Mouse (Mus musculus) kidney, adult 2 months (tissue): ENCODE data around the gene Aebp2. TPM values are rescaled to one million over a fixed set of nuclear protein-coding genes. Genes with fewer than 3 reads are reported as not detected.
"Not testable (repeated sequence)": the region's sequence is repeated elsewhere in the genome, so short reads cannot be mapped to it uniquely, and the experiment has no call there.

ENCODE experiments used
- DNase-seq: peaks from one replicate; pipeline ENCODE4 v3.0.0; 2021
- H3K27ac ChIP-seq: fragments of 200-500 bp; 2 replicates; pipeline ENCODE4 v1.5.1; 2012; ENCODE audit warnings: low read depth, low read length, control low read depth, inconsistent platforms; ENCODE audit not compliant: insufficient read depth
- H3K27me3 ChIP-seq: fragments of 200-500 bp; replicated peaks from 2 replicates; pipeline ENCODE4 v1.6.1; 2012; ENCODE audit warnings: mild to moderate bottlenecking, moderate library complexity, low read length, inconsistent platforms; ENCODE audit not compliant: control insufficient read depth, insufficient read depth
- H3K36me3 ChIP-seq: fragments of 200-500 bp; 2 replicates; pipeline ENCODE4 v1.6.1; 2012; ENCODE audit warnings: mild to moderate bottlenecking, moderate library complexity, low read length, inconsistent platforms; ENCODE audit not compliant: control insufficient read depth, insufficient read depth
- H3K4me1 ChIP-seq: fragments of 200-500 bp; 2 replicates; pipeline ENCODE4 v1.6.1; 2011; ENCODE audit warnings: low read length; ENCODE audit not compliant: control insufficient read depth, insufficient read depth
- H3K4me3 ChIP-seq: fragments of 200-500 bp; 2 replicates; pipeline ENCODE4 v1.5.1; 2011; ENCODE audit warnings: mild to moderate bottlenecking, low read depth, low read length, control low read depth; ENCODE audit not compliant: insufficient read depth
- CTCF ChIP-seq: fragments of 200-500 bp; conservative IDR thresholded peaks from 2 replicates; pipeline ENCODE4 v1.5.1; 2011; ENCODE audit warnings: low read depth, mild to moderate bottlenecking, control low read depth, low read length, moderate library complexity, mixed read lengths; ENCODE audit not compliant: insufficient read depth, insufficient read length
- POLR2A ChIP-seq: fragments of 200-500 bp; IDR thresholded peaks from one replicate; pipeline ENCODE4 v1.6.1; 2011; ENCODE audit warnings: low read depth, low read length, control low read depth
- WGBS: fragments of 180-500 bp; shearing (Covaris S2); methylation state at CpG from one replicate; pipeline ENCODE4 v1.1.7; 2018; 5-methylcytosine and 5-hydroxymethylcytosine counted together
- polyA plus RNA-seq: library from polyadenylated mRNA; depleted of rRNA; stranded (reverse); fragments of >200 nt; gene quantifications from 2 replicates; pipeline ENCODE4 v1.2.3, GENCODE M21; 2012; rRNA removed

Gene Aebp2
- polyA plus RNA-seq: 23.4 and 23.9 TPM in 2 replicates

DNA sequence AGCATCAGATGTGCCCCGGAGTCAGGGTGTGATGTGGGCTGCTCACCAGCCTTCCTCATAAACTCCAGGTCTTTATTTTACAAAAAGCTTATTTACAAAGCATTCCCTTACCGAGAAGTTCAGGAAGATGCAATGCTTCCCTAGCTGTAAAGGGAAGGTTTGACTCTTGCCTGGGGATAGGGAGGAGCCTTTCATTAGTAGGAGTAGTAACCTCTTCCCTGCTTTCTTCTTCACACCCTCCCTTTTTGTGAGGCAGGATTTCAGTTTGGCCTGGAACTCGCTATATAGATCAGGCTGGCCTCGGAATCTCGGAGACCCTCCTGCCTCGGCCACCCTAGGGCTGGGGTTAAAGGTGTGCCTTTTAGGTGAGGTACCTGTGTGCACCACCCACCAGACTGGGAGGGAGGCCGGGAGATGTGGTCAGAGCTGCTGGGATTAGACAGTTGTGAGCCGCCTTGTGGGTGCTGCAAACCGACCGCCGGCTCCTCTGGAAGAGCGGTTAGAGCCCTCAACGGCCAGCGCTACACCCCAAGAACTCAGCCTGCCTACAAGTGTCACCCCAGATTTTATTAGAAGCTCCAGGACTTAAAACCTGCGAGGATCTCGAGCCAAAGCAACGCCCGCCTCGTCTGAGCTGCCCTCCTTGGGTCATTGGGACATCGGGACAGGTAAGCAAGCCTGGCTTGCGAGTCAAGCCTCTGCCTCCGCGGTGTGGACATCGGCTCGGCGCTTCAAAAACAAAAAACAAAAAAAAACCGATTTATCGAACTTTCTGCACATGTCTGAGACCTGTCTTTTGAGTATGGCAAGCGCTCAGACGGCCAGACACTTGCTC, at the start of gene Aebp2:
Gene Aebp2, plus strand, starts transcription at position 273 of the 835 bp plus-strand sequence.
- DNase-seq: no peak
- 41% methylated on average over 30 of the region's 30 CpGs for WGBS
- TF ChIP-seq POLR2A (no peak), CTCF (no peak)
- Histone ChIP-seq H3K4me1 (peaks cover 17% of the 10 kb centered on the region), H3K27ac (peak within 1 kb of the TSS; percentile 59), H3K4me3 (peak within 1 kb of the TSS; percentile 98), H3K36me3 (no peaks in the 10 kb centered on the region), H3K27me3 (no peaks in the 10 kb centered on the region)

- DNase-seq: no peak
- Histone ChIP-seq H3K4me3 (no peak overlapping the region), H3K36me3 (no peaks in the 10 kb centered on the region), H3K4me1 (no peaks in the 10 kb centered on the region), H3K27ac (no peak overlapping the region), H3K27me3 (no peaks in the 10 kb centered on the region)
- WGBS: 88% methylated on average over 3 of the region's 3 CpGs
- TF ChIP-seq POLR2A: no peak
- TF ChIP-seq CTCF: no peak
Measured at GRCm38 (mm10) chr6:140574943-140575342, 47.5 kb upstream of the Aebp2 start.

DNA sequence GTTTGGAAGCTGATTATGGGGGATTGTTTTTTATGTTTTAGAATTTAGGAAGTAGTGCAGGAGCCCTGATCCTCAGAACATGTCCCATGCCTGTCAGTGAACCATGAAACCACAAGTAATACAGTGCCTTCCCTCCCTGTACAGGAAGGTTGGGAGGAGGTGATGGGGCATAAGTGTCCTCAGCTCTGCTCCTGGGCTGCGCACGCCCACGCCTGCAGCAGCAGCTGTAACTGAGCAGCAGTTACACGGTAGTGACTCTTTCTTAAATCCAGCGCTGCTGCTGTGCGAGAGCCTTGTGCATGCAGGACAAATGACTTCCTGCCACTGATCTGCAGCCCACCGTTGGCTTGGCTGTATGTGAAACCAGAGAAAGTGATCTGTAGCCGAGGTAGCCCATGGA, 46.3 kb upstream of the Aebp2 start:
- no peaks in the 10 kb centered on the region for H3K27me3 ChIP-seq
- TF ChIP-seq CTCF (no peak), POLR2A (no peak)
- DNase-seq: no peak
- H3K36me3 ChIP-seq: no peaks in the 10 kb centered on the region
- 73% methylated on average over 8 of the region's 8 CpGs for WGBS
- H3K4me3 ChIP-seq: no peak overlapping the region
- no peaks in the 10 kb centered on the region for H3K4me1 ChIP-seq
- H3K27ac ChIP-seq: no peak overlapping the region

DNA sequence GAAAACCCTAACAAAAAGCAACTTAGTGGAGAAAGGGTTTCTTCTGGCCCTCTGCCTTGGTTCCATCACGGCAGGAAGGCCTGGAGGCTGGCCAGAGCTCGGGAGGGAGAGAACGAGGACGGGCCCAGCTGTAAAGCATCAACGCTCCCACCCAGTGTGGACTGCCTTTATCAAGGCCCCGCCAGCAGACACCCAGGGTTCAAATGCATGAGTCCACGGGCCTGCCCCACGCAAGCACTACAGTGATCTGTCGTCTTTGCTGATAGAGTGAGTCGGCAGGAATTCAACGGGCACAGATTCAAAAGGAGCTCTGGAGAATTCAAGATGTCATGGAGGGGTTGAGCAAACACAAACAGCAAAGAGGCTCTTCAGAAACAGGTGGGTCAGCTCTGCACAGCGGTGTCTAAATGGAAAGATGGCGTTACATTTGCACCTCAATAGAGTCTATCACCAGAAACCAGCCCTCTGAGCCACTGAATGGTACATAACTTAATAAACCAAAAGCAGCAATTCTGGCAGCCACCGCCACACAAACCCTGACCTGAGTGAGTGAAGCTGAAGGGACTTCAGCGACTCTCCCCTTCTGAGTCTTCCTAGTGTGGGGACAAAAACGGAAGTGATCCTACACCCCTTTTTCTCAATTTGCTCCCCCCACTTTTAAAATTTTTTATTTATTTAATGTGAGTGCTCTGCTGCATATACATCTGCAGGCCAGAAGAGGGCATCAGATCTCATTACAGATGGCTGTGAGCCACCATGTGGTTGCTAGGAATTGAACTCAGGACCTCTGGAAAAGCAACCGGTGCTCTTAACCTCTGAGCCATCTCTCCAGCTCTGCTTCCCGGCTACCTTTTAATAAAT, 45.3 kb upstream of the Aebp2 start:
- H3K4me3 ChIP-seq: no peak overlapping the region
- DNase-seq: no peak
- H3K27ac ChIP-seq: no peak overlapping the region
- no peaks in the 10 kb centered on the region for H3K27me3 ChIP-seq
- 68% methylated on average over 18 of the region's 18 CpGs for WGBS
- no peaks in the 10 kb centered on the region for H3K4me1 ChIP-seq
- H3K36me3 ChIP-seq: no peaks in the 10 kb centered on the region
- TF ChIP-seq CTCF: no peak
- no peak for TF ChIP-seq POLR2A

- no peaks in the 10 kb centered on the region for H3K27me3 ChIP-seq
- no peak overlapping the region for H3K4me3 ChIP-seq
- no peak for TF ChIP-seq POLR2A
- no peak for TF ChIP-seq CTCF
- 95% methylated on average over 4 of the region's 4 CpGs for WGBS
- no peak for DNase-seq
- H3K27ac ChIP-seq: no peak overlapping the region
- no peaks in the 10 kb centered on the region for H3K4me1 ChIP-seq
- H3K36me3 ChIP-seq: peaks cover 2% of the 10 kb centered on the region; the same call in 1 of the 2 replicates
Measured at GRCm38 (mm10) chr6:140577822-140578170, 44.7 kb upstream of the Aebp2 start.

DNA sequence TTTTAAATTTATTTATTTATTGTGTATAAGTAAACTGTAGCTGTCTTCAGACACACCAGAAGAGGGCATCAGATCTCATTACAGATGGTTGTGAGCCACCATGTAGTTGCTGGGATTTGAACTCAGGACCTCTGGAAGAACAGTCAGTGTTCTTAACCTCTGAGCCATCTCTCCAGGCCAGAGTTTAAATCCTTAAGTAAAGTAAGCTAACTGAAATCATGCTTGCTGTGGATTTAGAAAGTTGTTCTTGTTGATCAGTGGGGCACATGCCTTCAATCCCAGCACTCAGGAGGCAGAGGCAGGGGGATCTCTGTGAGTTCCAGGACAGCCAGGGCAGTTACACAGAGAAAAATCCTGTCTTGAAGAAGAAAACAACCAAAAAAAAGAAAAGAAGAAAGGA, 43.5 kb upstream of the Aebp2 start:
- H3K36me3 ChIP-seq, H3K27me3 ChIP-seq, H3K4me3 ChIP-seq, H3K27ac ChIP-seq, DNase-seq, H3K4me1 ChIP-seq: not testable (repeated sequence)

GRCm38 (mm10) chr6:140580170-140580569, 42.3 kb upstream of the Aebp2 start:
- TF ChIP-seq POLR2A: no peak
- TF ChIP-seq CTCF: no peak
- DNase-seq: no peak
- peaks cover 2% of the 10 kb centered on the region; the same call in 1 of the 2 replicates for H3K36me3 ChIP-seq
- no peaks in the 10 kb centered on the region for H3K4me1 ChIP-seq
- no peak overlapping the region for H3K27ac ChIP-seq
- no peak overlapping the region for H3K4me3 ChIP-seq
- H3K27me3 ChIP-seq: no peaks in the 10 kb centered on the region
- WGBS: 81% methylated on average over 4 of the region's 4 CpGs
